Mouse (Mus musculus): ENCODE data around the gene Olfr572.

DNA sequence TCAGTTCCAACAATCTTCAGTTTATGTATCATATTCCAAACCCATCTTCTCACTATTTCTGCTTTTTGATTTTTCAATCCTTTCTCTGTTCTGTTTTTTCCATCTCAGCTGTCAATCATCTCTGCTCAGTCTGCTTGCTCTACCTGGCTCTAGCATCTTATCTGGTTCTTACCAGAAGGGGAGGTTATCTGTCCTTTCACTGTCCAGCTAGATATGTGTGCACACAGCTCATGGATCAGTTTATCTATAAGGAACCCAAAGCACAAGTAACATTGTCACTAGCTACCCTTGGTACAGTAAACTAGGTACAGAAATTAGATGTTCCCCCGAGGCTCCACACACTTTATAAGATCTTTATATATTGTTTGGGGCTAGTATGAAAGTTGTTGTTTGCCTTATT, 19.2 kb downstream of the Olfr572 start:
- TF ChIP-seq POLR2A (IDR thresholded peaks at IDR 0.05; ENCODE audit: insufficient read depth, low read depth, low read length) (no peak), CTCF (IDR thresholded peaks at IDR 0.05) (no peak), EP300 (IDR thresholded peaks at IDR 0.05; ENCODE audit: insufficient read depth, low read depth, low read length) (no peak)

All from heart, adult 2 months (tissue).